Mouse (Mus musculus) embryonic facial prominence, embryonic 10.5 days (tissue): ENCODE measurements around the gene Prrg4. TPM values are rescaled to one million over a fixed set of nuclear protein-coding genes. Genes with fewer than 3 reads are reported as not detected.
"Not testable (repeated sequence)": the region's sequence is repeated elsewhere in the genome, so short reads cannot be mapped to it uniquely, and the experiment has no call there.

Source experiments
- DNase-seq: peaks from one replicate; pipeline ENCODE4 v3.0.0-alpha.2; 2017; ENCODE audit warnings: low spot score
- H3K27ac ChIP-seq: fragments of 300-500 bp; sonication (generic); replicated peaks from 2 replicates; pipeline ENCODE4 v1.5.1; 2016; ENCODE audit warnings: mild to moderate bottlenecking
- H3K27me3 ChIP-seq: fragments of 300-500 bp; sonication (generic); replicated peaks from 2 replicates; pipeline ENCODE4 v1.6.1; 2016; ENCODE audit warnings: low read depth, mild to moderate bottlenecking; ENCODE audit not compliant: poor library complexity, severe bottlenecking
- H3K36me3 ChIP-seq: fragments of 300-500 bp; sonication (generic); replicated peaks from 2 replicates; pipeline ENCODE4 v1.6.1; 2016; ENCODE audit warnings: mild to moderate bottlenecking, moderate library complexity
- H3K4me1 ChIP-seq: fragments of 300-500 bp; sonication (generic); 2 replicates; pipeline ENCODE4 v1.6.1; 2016
- H3K4me3 ChIP-seq: fragments of 300-500 bp; sonication (generic); 2 replicates; pipeline ENCODE4 v1.5.1; 2016; ENCODE audit warnings: mild to moderate bottlenecking, moderate library complexity
- H3K9me3 ChIP-seq: fragments of 300-500 bp; sonication (generic); 2 replicates; pipeline ENCODE4 v1.6.1; 2016; ENCODE audit warnings: mild to moderate bottlenecking
- WGBS: fragments of 180-500 bp; shearing (Covaris S2); methylation state at CpG from one replicate; pipeline ENCODE4 v1.1.7; 2016; 5-methylcytosine and 5-hydroxymethylcytosine counted together
- polyA plus RNA-seq: library from polyadenylated mRNA; unstranded; fragments of >200 nt; fragmentation: Nextera tagmentation; extraction: Ambion mirVana; gene quantifications from 2 replicates; pipeline ENCODE4 v1.2.1, GENCODE M21; 2016

The Prrg4 gene
- polyA plus RNA-seq, 1 experiment from 2014 or later: 1.4 TPM

DNA sequence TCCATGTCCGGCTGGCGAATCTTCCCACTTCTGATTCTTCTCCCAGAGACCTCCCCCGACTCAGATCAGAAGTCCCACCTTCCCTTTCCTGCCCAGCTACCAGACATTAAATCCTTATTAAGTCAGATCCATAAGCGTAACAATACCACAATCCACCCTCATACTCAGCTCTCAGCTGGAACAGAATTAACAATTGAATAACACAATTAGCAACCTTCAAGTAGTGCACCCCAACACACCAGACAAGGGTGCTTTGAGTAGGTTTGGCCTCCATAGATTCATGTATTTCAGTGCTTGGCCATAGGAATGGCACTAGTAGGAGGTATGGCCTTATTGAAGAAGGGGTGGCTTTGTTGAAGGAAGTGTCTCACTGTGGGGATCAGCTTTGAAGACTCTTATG, 23.5 kb downstream of the Prrg4 start:
- Histone ChIP-seq H3K36me3 (no peaks in the 10 kb centered on the region), H3K9me3 (no peaks in the 10 kb centered on the region), H3K4me1 (no peaks in the 10 kb centered on the region), H3K4me3 (no peak overlapping the region), H3K27me3 (no peaks in the 10 kb centered on the region), H3K27ac (no peak overlapping the region)
- DNase-seq: no peak
- 90% methylated on average over 4 of the region's 4 CpGs for WGBS

- H3K9me3 ChIP-seq, H3K27ac ChIP-seq: not testable (repeated sequence)
- WGBS: 84% methylated on average over 3 of the region's 3 CpGs
Measured at GRCm38 (mm10) chr2:104818763-104819162, 30.9 kb downstream of the Prrg4 start.

DNA sequence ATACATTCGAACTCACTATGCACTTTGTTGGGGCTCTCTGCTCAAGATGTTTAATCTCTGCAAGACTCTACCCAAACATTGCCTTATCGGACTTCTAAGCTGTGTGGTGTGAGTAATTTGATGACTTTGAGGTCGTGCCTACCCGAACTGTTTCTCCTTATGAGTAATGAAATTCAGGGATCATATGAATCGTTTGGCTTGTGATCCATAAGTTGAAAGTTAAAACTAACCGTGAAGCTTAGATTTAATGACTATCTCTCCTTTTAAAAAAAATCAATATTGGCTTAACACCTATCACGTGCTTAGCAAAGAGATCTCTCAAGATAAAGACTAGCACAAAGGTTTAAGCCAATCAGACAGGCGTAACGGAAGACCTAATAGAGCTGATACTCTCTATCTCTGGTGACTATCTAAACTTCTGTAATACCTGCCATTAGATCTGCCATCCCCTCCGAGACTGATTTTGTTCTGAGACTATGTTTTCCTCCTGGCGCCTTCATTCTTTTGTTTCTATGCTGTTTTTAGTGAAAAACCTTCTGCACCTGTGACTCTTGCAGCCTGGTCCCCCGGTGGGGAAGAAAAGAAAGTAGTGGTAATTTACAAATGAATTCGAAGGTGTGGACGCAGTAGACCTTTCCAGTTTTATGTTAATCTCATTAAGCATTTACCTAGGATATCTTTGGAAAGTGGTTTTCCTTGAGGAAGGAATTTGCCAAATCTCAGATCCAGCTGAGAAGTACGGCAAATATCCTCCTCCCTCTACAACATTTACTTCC, 31.9 kb downstream of the Prrg4 start:
- Histone ChIP-seq H3K4me1 (peaks cover 25% of the 10 kb centered on the region), H3K27ac (peak overlapping the region; percentile 100), H3K4me3 (peak overlapping the region; percentile 99), H3K36me3 (no peaks in the 10 kb centered on the region), H3K9me3 (no peaks in the 10 kb centered on the region), H3K27me3 (no peaks in the 10 kb centered on the region)
- peak; percentile 10 for DNase-seq
- 3% methylated on average over 15 of the region's 15 CpGs for WGBS

More at GRCm38 (mm10) chr2:104818763-104819162, 30.9 kb downstream of the Prrg4 start:
- H3K4me3 ChIP-seq, DNase-seq, H3K27me3 ChIP-seq, H3K36me3 ChIP-seq: not testable (repeated sequence)
- H3K4me1 ChIP-seq: peaks cover 22% of the 10 kb centered on the region

DNA sequence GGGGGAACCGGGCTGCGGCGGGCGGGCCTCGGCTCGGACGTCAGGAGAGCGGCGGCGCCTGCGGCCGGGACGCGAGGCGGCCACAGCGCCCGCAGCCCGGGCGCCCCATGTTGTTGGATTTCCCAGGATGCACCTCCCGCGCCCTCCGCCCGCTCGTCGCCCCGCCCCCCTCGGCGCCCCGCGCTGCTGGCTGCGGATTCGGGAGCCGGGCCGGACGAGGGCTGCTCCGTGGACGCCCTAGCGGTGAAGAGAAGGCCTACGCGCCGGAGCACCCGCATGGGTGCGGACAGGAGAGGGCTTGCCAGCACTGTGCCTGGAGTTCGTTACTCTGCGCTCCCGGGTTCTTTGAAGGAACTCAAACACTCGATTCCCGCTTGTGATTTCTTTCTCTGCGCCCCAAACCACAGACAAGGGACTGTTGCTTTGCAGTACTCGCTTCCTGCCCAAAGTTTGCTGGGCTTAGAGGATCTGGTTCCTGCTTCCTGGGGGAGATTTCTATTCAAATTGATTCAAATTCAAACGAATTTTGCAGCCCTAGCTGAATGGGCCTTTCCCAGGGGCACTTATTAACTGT, 32.7 kb downstream of the Prrg4 start:
- DNase-seq: peak; percentile 96
- Histone ChIP-seq H3K27ac (peak overlapping the region; percentile 100), H3K4me3 (peak overlapping the region; percentile 99)

DNA sequence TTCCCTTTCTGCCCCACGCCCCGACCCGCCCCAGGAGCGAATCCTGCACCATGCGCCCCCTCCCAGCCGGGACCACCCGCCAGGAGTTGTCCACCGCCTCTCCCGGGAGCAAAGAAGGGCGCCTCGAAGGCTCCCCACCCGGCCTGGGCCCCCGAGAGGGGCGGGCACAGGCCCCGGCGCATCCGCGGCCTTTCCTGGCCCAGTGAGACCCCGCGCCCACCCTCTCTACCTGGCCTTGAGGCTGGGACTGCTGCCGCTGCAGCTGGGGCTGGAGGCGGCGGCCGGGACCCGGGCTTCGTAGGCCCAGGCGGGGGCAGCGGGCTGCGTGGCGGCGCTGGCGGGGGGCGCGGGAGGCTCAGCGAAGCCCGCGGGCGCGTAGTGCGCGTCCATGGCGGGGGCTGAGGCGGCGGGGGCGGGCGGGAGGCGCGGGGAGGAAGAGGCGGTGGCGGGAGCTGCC, 33.3 kb downstream of the Prrg4 start, which contains the start of gene Qser1:
TSS of gene Qser1 (minus strand) at position 390 of the 457 bp plus-strand sequence.
- 1% methylated on average over 48 of the region's 50 CpGs for WGBS
- Histone ChIP-seq H3K4me3 (peak within 1 kb of the TSS; percentile 99), H3K4me1 (peaks cover 25% of the 10 kb centered on the region), H3K27me3 (no peaks in the 10 kb centered on the region), H3K9me3 (no peaks in the 10 kb centered on the region), H3K27ac (peak within 1 kb of the TSS; percentile 100), H3K36me3 (no peaks in the 10 kb centered on the region)
- DNase-seq: no peak

More for the DNA sequence above, 32.7 kb downstream of the Prrg4 start:
- Histone ChIP-seq H3K9me3 (no peaks in the 10 kb centered on the region), H3K4me1 (peaks cover 25% of the 10 kb centered on the region), H3K27me3 (no peaks in the 10 kb centered on the region), H3K36me3 (no peaks in the 10 kb centered on the region)
- under 1% methylated on average over 50 of the region's 51 CpGs for WGBS

- peaks cover 25% of the 10 kb centered on the region for H3K4me1 ChIP-seq
- H3K27ac ChIP-seq: peak overlapping the region; percentile 100
- H3K4me3 ChIP-seq: peak overlapping the region; percentile 99
- no peaks in the 10 kb centered on the region for H3K9me3 ChIP-seq
- under 1% methylated on average over 33 of the region's 33 CpGs for WGBS
- H3K36me3 ChIP-seq: no peaks in the 10 kb centered on the region
- no peaks in the 10 kb centered on the region for H3K27me3 ChIP-seq
- peak; percentile 71 for DNase-seq
Measured at GRCm38 (mm10) chr2:104815561-104816370, 33.9 kb downstream of the Prrg4 start.

DNA sequence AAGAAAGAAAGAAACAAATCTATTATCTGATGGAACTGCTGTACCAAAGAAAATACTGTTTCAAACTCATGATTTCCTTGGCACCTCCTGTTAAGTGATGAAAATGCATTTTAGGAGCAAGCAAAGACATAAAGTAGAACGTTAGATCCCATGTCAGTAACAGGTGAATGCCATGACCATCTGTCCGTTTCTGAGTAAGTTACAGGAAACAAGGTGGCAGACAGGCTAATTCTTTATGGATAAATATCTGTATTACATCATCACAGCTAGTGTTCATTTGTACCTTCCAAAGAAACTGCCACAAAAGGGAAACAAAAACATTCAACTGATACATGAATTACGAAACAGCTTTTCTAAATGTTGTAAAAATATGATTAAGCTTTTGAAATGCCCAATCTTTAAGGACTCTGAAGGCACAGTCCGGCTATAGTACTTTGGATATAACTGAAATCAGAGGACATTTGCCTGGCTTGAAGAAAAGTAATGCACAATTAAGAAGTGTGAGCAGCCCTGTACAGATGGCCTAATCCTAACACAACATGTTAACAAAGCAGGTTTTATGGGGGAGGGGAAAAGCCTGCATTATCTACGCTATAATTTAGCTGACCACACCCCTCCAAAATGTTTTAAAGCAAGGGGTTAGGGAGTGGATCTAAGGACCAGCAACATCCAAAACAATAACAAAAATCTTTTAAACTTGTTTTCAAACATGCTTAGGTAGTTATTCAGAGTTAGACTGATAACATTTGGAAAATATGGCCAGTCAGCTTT, 35.3 kb downstream of the Prrg4 start:
- Histone ChIP-seq H3K4me3 (peak overlapping the region; percentile 99), H3K27ac (no peak overlapping the region)
- WGBS: 71% methylated on average over 5 of the region's 5 CpGs

DNA sequence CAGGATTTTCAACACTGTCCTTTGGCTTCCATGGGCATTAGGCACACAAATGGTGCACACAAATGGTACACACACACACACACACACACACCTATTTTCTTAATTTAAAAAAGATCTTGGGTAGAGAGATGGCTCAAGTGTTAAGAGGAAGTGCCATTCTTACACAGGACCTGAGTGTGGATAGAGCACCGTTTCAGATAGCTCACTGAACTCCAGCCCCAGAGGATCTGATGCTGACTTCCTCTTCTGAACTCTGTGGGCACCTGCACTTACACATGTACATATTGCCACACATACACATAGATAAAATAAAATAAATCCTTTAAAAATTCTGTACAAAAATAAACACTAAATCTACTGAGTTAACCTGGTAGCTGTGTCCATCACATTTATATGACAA, 44.2 kb downstream of the Prrg4 start:
- H3K4me3 ChIP-seq: no peak overlapping the region
- no peaks in the 10 kb centered on the region for H3K4me1 ChIP-seq
- H3K36me3 ChIP-seq: peaks cover 52% of the 10 kb centered on the region
- DNase-seq: no peak
- H3K9me3 ChIP-seq: no peaks in the 10 kb centered on the region
- 94% methylated on average over 1 of the region's 1 CpGs for WGBS
- H3K27me3 ChIP-seq: no peaks in the 10 kb centered on the region
- no peak overlapping the region for H3K27ac ChIP-seq

More for the DNA sequence above, 35.3 kb downstream of the Prrg4 start:
- no peak for DNase-seq
- peaks cover 14% of the 10 kb centered on the region for H3K36me3 ChIP-seq
- no peaks in the 10 kb centered on the region for H3K9me3 ChIP-seq
- peaks cover 25% of the 10 kb centered on the region for H3K4me1 ChIP-seq
- no peaks in the 10 kb centered on the region for H3K27me3 ChIP-seq

Other genes starting within 250 kb of the Prrg4 start
- gene Tcp11l1, start 137.7 kb downstream of the Prrg4 start, polyA plus RNA-seq: 48.5 and 52.2 TPM in 2 replicates
- gene Pin1rt1, start 133.5 kb downstream of the Prrg4 start, polyA plus RNA-seq: 0.16 TPM in 1 of 2 replicates, not detected in the other
- 2.5 and 2.8 TPM in 2 replicates for gene Depdc7, start 107.0 kb downstream of the Prrg4 start, polyA plus RNA-seq
- gene Qser1, start 33.1 kb downstream of the Prrg4 start, polyA plus RNA-seq: 12.2 and 12.6 TPM in 2 replicates
- gene Ccdc73, start 17.9 kb upstream of the Prrg4 start, polyA plus RNA-seq: 3.3 and 6.3 TPM in 2 replicates
- gene Eif3m, start 167.2 kb upstream of the Prrg4 start, polyA plus RNA-seq: 310 and 325 TPM in 2 replicates
- gene Gm11060, start 242.1 kb upstream of the Prrg4 start, polyA plus RNA-seq: not detected in 2 replicates